Mouse (Mus musculus): ENCODE measurements around the gene Gm17577. TPM values are rescaled to one million over a fixed set of nuclear protein-coding genes. Genes with fewer than 3 reads are reported as not detected.
"Not testable (repeated sequence)": the region's sequence is repeated elsewhere in the genome, so short reads cannot be mapped to it uniquely, and the experiment has no call there.

Gm17577 gene
- not detected for total RNA-seq (2021)
- long read RNA-seq, experiment 1, result 0 reads
- long read RNA-seq, experiment 2, result 0 reads

- intact Hi-C loops (cut with DNase I), result not testable (repeated sequence)
Measured at GRCm38 (mm10) chrX:123246807-123247206, at the start of gene Gm17577. TSS of gene Gm17577 (minus strand) at chrX:123246907.

DNA sequence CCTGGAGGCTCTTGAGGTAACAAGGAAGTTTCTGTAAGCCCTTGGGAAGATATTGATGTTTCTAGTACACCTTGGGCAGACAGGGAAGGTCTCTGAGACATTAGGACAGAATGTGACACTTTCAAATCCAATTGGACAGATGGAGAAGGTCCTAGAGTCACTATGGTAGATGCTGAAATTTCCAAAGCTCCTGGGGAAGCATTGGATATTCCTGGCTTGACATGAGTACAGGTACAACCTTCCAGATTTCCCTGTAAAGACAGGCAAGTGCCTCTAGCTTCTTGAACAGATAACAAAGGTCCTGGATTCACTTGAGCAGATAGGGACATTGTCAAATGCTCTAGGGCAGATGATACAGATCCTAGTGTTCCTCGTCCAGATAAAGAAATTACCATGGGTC is 24.3 kb downstream of the Gm17577 start, which contains the start of gene Srsx:
TSS of gene Srsx (minus strand) at position 101 of the 400 bp plus-strand sequence.
- H3K27ac ChIP-seq; intact Hi-C loops (cut with DNase I): not testable (repeated sequence)

More at GRCm38 (mm10) chrX:123246807-123247206, at the start of gene Gm17577:
- H3K4me3 ChIP-seq, DNase-seq, H3K27ac ChIP-seq: not testable (repeated sequence)

More for the DNA sequence above, 24.3 kb downstream of the Gm17577 start, which contains the start of gene Srsx:
- not testable (repeated sequence) for DNase-seq, H3K4me3 ChIP-seq

Other genes starting within 250 kb of the Gm17577 start
- not detected for gene Gm17521, start 217.2 kb downstream of the Gm17577 start, total RNA-seq (2021)
- 1 to 10 TPM in 1 of 2 experiments, under 1 TPM in 1; 0.99 to 1.3 TPM for gene Cldn34c1, start 143.4 kb downstream of the Gm17577 start, total RNA-seq (2021)
- gene Srsx, start 24.4 kb downstream of the Gm17577 start, total RNA-seq (2021), result not detected

Measured in gastrocnemius, adult 2 months (tissue).